Mouse (Mus musculus): ENCODE data around the gene Thbs2.

Gene Thbs2

GRCm38 (mm10) chr17:14696281-14696795 is 2.3 kb upstream of the Thbs2 start:
- DNase-seq (ENCODE audit: low spot score in 2 of 2) = no peak

GRCm38 (mm10) chr17:14693048-14693993 is 714 bp downstream of the Thbs2 start:
- no peak for DNase-seq (ENCODE audit: low spot score in 2 of 2)

- DNase-seq (ENCODE audit: low spot score in 2 of 2) = no peak
Observed at GRCm38 (mm10) chr17:14691901-14692300, 2.1 kb downstream of the Thbs2 start.

- DNase-seq (ENCODE audit: low spot score in 2 of 2) = no peak
Observed at GRCm38 (mm10) chr17:14691197-14691596, 2.8 kb downstream of the Thbs2 start.

- DNase-seq (ENCODE audit: low spot score in 2 of 2) = no peak
Observed at GRCm38 (mm10) chr17:14682836-14683235, 11.2 kb downstream of the Thbs2 start.

GRCm38 (mm10) chr17:14681047-14681446 is 13.0 kb downstream of the Thbs2 start:
- no peak for DNase-seq (ENCODE audit: low spot score in 2 of 2)

- no peak for DNase-seq (ENCODE audit: low spot score in 2 of 2)
Observed at GRCm38 (mm10) chr17:14677198-14677597, 16.8 kb downstream of the Thbs2 start.

- no peak for DNase-seq (ENCODE audit: low spot score in 2 of 2)
Observed at GRCm38 (mm10) chr17:14675517-14675916, 18.5 kb downstream of the Thbs2 start.

GRCm38 (mm10) chr17:14672402-14672801 is 21.6 kb downstream of the Thbs2 start:
- DNase-seq (ENCODE audit: low spot score in 2 of 2) = peak in 1 of 2 experiments; percentile 15

GRCm38 (mm10) chr17:14667225-14667624 is 26.8 kb downstream of the Thbs2 start:
- no peak for DNase-seq (ENCODE audit: low spot score in 2 of 2)

- no peak for DNase-seq (ENCODE audit: low spot score in 2 of 2)
Observed at GRCm38 (mm10) chr17:14666451-14666850, 27.6 kb downstream of the Thbs2 start.

- no peak for DNase-seq (ENCODE audit: low spot score in 2 of 2)
Observed at GRCm38 (mm10) chr17:14663366-14663765, 30.7 kb downstream of the Thbs2 start.

GRCm38 (mm10) chr17:14662409-14662808 is 31.6 kb downstream of the Thbs2 start:
- no peak for DNase-seq (ENCODE audit: low spot score in 2 of 2)

GRCm38 (mm10) chr17:14659746-14660145 is 34.3 kb downstream of the Thbs2 start:
- peak; percentile 22 to 37 for DNase-seq (ENCODE audit: low spot score in 2 of 2)

- DNase-seq (ENCODE audit: low spot score in 2 of 2) = no peak
Observed at GRCm38 (mm10) chr17:14658123-14658522, 35.9 kb downstream of the Thbs2 start.

GRCm38 (mm10) chr17:14657123-14657522 is 36.9 kb downstream of the Thbs2 start:
- DNase-seq (ENCODE audit: low spot score in 2 of 2) = no peak

- DNase-seq (ENCODE audit: low spot score in 2 of 2) = no peak
Observed at GRCm38 (mm10) chr17:14654981-14655380, 39.1 kb downstream of the Thbs2 start.

- DNase-seq (ENCODE audit: low spot score in 2 of 2) = no peak
Observed at GRCm38 (mm10) chr17:14652013-14652412, 42.0 kb downstream of the Thbs2 start.

GRCm38 (mm10) chr17:14647996-14648640 is 45.9 kb downstream of the Thbs2 start:
- DNase-seq (ENCODE audit: low spot score in 2 of 2) = peak in 1 of 2 experiments; percentile 14

- no peak for DNase-seq (ENCODE audit: low spot score in 2 of 2)
Observed at GRCm38 (mm10) chr17:14643996-14644395, 50.0 kb downstream of the Thbs2 start.

GRCm38 (mm10) chr17:14640351-14641115 is 53.5 kb downstream of the Thbs2 start:
- DNase-seq (ENCODE audit: low spot score in 2 of 2) = no peak
